Mouse (Mus musculus): ENCODE results near the gene Mettl14.

DNA sequence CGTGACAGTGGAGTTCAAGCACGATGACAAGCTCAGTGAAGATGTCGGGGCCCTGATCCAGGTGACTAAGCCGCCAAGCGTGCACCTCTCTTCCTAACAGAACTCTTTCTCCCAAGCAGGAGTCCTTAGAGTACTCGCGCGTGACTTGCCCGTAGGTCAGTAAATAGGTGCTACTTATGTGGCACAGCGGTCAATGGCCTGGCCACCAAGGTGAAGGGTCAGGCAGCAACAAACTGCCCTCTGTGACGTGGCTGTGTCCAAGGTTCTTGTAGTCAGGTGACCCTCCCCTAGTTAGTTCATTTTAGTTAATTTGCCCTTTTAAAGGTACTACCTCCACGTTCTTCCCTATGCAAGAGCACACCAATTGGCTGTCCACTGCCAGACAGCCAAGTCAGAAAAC, 32.2 kb downstream of the Mettl14 start:
- 0 out of 2 replicates have a peak, but pooled peaks have one; percentile 31 for TF ChIP-seq CTCF (IDR thresholded peaks at IDR 0.05; ENCODE audit: borderline replicate concordance, control insufficient read depth, extremely low read depth, insufficient read depth, low read length, poor library complexity)
- no peak for TF ChIP-seq POLR2A (IDR thresholded peaks at IDR 0.05; ENCODE audit: control insufficient read depth, extremely low read depth, insufficient read depth, low read length, poor library complexity)
